Mouse (Mus musculus): ENCODE results near the gene Trim63. TPM values are rescaled to one million over a fixed set of nuclear protein-coding genes. Genes with fewer than 3 reads are reported as not detected.

The Trim63 gene
- 0.17 and 1.2 TPM in 2 replicates for polyA plus RNA-seq (2012; rRNA removed)

DNA sequence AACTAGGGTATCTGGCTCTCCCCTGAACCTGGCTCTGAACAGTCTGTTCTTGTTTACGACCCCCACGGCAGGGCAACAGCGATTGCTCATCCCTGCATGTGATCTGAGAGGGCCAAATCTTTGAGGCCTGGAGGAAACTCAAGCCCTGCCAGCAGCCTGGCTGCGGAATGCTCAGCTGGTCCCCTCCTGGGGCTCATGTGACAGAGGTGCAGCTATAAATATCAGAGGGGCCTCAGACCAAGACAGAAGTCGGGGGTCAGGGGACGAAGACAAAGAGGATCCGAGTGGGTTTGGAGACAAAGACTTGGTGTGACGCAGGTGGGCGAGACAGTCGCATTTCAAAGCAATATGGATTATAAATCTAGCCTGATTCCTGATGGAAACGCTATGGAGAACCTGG, at the start of gene Trim63:
Gene Trim63, plus strand, starts transcription at position 245 of the 400 bp plus-strand sequence.

DNA sequence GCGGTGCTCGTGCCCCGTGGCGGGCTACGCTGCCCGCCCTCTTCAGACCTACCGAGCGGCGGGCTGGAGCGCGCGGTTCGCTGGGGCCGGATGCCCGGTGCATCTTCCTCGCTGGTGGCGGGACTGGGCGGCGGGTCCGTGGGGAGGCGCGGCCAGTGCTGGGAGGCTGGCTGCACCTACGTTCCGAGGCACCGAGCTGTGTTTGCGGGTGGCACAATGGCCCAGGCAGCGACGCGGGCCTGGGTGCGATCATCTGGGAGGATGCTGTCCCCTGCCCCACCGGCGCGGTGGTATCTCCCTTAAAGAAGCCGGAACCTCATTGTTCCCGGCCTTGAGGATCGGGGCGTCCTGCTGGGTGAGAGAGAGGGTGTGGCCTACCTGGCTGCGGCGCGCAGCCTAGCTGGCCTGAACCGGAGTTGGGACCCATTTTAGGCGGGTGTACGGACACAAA, 27.3 kb upstream of the Trim63 start, which contains the start of gene Pdik1l:
Gene Pdik1l, minus strand, starts transcription at position 321 of the 451 bp plus-strand sequence.

DNA sequence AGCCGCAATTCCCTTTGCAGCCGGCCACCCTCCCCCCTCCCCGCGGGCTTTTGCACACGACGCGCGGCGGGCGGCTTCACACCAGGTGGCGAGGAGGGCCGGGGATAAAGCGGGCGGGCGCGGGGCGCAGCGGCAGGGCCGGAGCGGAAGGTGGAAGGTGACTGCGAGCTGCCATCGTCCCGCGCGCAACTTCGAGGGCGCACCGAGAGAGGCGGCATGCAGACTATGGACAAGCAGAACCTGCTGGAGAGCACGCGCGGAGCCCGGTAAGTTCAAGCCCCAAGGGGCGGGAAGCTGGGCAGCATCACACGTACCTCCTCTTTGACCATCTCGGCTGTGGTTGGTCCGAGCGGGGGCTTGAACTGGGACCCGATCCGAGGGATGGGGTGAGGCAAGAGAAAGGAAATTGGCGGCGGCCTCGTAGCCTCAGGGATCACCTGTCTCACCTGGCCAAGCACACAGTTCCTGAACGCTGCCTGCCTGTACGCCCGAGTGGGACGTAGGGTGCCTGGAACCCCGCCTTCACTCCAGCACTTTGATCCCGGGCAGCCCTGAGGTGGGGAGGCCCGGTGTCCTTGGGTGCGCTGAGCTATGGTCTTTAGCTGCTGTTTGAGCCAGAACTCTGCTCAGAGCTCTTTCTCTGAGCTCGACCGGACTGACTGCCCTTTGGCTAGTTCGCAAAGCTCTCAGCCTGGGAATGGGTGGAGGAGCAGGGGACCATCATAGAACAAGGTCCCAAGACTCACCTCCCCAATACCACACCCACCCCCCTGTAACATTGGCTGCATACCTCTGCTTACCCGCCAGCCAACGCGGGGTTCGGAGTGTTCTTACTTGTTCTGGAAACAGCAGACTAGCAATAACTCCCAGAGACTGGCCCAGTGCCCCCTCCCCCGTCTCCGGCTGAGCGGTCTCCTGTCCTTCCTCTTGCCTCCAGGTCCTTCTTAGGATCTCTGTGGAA, 28.4 kb downstream of the Trim63 start, which contains the start of gene Slc30a2:
Gene Slc30a2, plus strand, starts transcription at position 111 of the 961 bp plus-strand sequence.

Other genes starting within 250 kb of the Trim63 start
- 7.7 and 8.2 TPM in 2 replicates for gene Cd52, start 220.0 kb upstream of the Trim63 start, polyA plus RNA-seq (2012; rRNA removed)
- gene Ubxn11, start 212.6 kb upstream of the Trim63 start, polyA plus RNA-seq (2012; rRNA removed): 23.9 and 27.0 TPM in 2 replicates
- gene Sh3bgrl3, start 186.3 kb upstream of the Trim63 start, polyA plus RNA-seq (2012; rRNA removed): 205 and 259 TPM in 2 replicates
- 28.7 and 29.6 TPM in 2 replicates for gene Cep85, start 128.0 kb upstream of the Trim63 start, polyA plus RNA-seq (2012; rRNA removed)
- gene Gm7534, start 112.1 kb upstream of the Trim63 start, polyA plus RNA-seq (2012; rRNA removed): not detected in 2 replicates
- gene Catsper4, start 87.7 kb upstream of the Trim63 start, polyA plus RNA-seq (2012; rRNA removed): 0.16 and 0.18 TPM in 2 replicates
- 0.26 and 0.80 TPM in 2 replicates for gene Cnksr1, start 76.7 kb upstream of the Trim63 start, polyA plus RNA-seq (2012; rRNA removed)
- gene E130218I03Rik, start 71.5 kb upstream of the Trim63 start, polyA plus RNA-seq (2012; rRNA removed): 0.04 TPM in 1 of 2 replicates, not detected in the other
- gene Zfp593, start 69.5 kb upstream of the Trim63 start, polyA plus RNA-seq (2012; rRNA removed): 13.7 and 14.4 TPM in 2 replicates
- gene Gm30191, start 68.2 kb upstream of the Trim63 start, polyA plus RNA-seq (2012; rRNA removed): 0.16 TPM in 1 of 2 replicates, not detected in the other
- gene Grrp1, start 61.0 kb upstream of the Trim63 start, polyA plus RNA-seq (2012; rRNA removed): 14.5 and 17.0 TPM in 2 replicates
- 15.2 and 16.8 TPM in 2 replicates for gene Pdik1l, start 27.2 kb upstream of the Trim63 start, polyA plus RNA-seq (2012; rRNA removed)
- gene Slc30a2, start 28.1 kb downstream of the Trim63 start, polyA plus RNA-seq (2012; rRNA removed): 0.02 and 0.10 TPM in 2 replicates
- gene Extl1, start 68.7 kb downstream of the Trim63 start, polyA plus RNA-seq (2012; rRNA removed): 0.34 and 2.1 TPM in 2 replicates
- 13.7 and 15.8 TPM in 2 replicates for gene Pafah2, start 81.2 kb downstream of the Trim63 start, polyA plus RNA-seq (2012; rRNA removed)
- gene Stmn1, start 153.2 kb downstream of the Trim63 start, polyA plus RNA-seq (2012; rRNA removed): 1,707 and 1,926 TPM in 2 replicates
- gene Paqr7, start 181.6 kb downstream of the Trim63 start, polyA plus RNA-seq (2012; rRNA removed): 11.7 and 14.6 TPM in 2 replicates
- 4.0 and 5.0 TPM in 2 replicates for gene Aunip, start 195.9 kb downstream of the Trim63 start, polyA plus RNA-seq (2012; rRNA removed)
- 126 and 131 TPM in 2 replicates for gene Mtfr1l, start 220.3 kb downstream of the Trim63 start, polyA plus RNA-seq (2012; rRNA removed)
- gene Selenon, start 237.0 kb downstream of the Trim63 start, polyA plus RNA-seq (2012; rRNA removed): 39.2 and 45.7 TPM in 2 replicates

All from central nervous system, embryonic 14 days (tissue).